Mouse (Mus musculus) adrenal gland, adult 18-20 months (tissue): ENCODE results near the gene Ccrl2. TPM values are rescaled to one million over a fixed set of nuclear protein-coding genes. Genes with fewer than 3 reads are reported as not detected.

Source experiments
- DNase-seq, 2 experiments: peaks; one replicate each; pipeline ENCODE4 v3.0.0; 2021 to 2022; ENCODE audit warnings: low spot score in 2 of 2
- total RNA-seq, 2 experiments: library from RNA; stranded (reverse); gene quantifications; 1 replicate in 1 of 2; 2 replicates in 1 of 2; pipeline ENCODE4 v1.2.3; 2021

The Ccrl2 gene
- total RNA-seq, 2 experiments from 2014 or later, result 9.3 to 10.2 TPM

DNA sequence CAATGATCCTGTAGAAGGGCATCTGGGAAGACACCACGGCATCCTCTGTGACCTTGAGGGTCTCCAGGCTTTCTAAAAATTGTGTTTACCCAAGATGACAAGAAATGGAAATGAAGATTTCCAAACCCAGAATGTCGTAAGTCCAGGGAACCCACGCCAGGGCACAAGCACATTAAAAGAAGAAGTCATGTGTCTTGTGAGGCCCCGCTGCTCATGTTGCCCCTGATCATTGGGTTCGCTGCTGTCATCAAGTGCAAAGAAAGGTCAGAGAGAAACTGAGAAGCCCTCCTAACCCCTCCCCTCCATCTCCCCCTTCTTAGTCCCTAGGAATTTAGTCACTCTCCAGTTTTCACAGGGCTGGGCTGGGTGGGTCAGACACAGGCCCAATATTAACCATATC lies 5.5 kb upstream of the Ccrl2 start:
- DNase-seq, result no peak

DNA sequence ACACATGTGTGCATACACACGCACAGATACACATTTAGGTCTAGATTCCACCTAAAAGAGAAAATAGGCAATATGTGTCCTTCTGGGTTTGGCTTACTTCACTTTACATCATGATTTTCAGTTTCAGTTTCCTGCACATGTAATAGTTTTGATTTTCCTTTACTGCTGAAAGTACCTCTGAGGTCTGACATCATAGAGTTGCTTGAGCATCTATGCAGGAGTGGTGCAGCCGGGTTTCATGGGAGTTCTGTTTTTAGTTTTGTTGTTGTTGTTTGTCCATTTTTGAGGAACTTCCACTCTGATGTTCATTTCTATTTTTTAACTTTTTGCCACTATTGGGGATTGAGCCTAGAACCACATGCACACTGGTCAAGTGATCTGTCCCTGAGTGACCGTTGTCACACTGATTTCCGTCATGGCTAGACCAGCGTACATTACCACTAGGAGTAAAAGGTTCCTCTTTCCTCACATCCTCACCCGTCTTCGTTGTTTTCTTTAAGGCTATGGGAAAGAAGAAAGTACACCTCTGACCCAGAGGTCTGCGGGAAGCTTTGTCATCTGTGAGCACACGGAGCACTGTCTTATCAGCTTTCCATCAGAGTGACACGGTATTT lies 1.7 kb upstream of the Ccrl2 start:
- no peak for DNase-seq

DNA sequence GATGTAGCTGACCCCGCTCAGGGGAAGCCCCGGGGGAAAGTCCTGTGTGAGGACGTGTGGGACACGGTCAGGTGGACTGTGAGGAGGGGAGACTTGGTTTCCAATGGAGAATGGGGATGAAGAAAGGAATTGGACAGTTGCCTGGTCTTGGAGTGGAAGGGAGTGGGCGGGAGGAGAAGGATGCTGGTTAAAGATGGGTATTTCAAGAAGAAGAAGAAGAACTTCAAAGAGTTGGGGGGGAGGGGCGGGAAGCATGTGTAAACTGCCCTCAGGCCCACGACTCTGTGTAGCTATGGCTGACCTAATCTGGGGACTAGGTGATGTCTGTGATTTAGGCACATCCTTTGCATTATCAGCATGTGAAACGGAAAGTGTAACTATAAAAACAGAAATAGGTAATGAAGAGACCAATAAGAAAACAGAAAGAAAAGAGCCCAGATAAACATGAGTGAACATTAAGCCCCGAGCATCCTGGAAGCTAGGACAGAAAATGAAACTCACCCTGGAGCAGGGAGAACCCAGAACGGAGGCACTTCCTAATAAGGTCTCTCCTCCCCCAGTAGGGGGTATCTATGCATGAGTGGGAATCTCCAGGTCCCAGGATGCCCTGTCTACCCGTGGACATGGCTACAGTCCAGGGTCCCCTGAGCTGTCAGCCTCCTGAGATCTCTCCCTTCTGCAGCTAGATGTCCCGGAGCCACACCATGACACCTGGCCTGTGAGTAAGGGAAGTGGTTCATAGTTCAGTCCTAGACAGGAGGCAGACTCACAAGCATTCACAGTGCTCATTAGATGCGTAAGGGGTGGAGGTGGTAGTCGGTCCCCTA lies 438 bp upstream of the Ccrl2 start:
- no peak for DNase-seq

DNA sequence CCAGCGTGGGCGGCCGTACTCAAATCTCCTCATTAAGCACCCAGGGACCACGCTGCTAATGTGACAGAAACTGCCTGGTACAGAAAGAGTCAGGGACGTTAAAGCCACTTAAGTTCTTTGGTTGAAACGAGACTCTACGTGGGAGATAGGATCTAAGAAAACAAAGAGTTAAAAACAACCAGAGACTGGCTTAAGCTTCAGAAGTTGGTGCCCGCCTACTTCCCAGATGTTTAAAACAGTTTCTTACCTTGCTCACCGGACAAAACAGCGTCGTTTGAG lies 861 bp downstream of the Ccrl2 start:
- DNase-seq, result no peak

DNA sequence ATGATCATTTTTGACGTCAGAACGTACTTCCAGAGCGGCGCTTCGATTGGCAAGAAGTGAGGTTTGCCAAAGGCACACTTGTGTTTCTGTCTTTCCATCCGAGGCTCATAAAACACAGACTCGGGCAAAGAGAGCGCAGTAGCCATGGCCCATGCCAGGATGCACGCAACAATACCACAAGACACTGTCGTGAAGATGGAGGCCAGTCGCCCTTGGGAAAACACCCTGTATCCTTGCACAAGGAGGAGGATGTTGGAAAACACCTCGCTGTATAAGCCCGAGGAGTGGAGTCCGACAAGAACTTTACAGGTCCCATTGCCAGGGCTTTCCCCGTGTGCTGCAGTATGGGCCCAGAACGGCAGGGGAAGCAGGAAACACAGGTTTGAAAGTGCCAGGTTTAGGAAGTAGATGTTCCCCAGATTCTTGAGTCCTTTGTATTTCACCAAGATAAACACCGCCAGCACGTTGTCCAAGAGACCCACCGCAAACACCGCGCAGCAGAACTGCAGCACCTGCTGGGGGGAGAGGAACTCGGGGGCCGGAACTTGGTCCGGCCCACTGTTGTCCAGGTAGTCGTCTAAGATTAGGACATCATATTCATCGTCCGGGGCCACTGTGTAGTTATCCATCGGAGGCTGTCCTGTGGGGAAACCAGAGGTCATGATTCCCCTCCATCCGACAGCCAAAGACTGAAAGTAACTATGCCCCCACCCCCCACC lies 1.4 kb downstream of the Ccrl2 start:
- no peak for DNase-seq

DNA sequence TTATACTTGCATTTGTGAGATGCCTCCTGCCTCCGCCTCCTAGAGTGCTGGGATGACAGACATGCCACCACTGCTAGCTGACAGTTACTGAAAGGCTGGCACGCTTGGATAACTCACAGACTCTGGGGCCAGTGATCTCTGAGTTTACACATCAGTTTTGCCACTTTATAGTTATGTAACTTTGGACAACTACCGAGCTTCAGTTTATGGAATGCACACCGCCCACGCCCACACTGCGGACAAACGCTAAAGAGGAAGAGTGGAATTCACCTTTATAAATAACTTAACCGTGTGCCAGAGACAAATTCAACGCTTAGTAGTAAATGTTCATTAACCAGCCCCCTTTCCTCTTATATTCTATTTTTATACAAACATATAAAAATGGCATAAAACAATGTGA lies 2.4 kb downstream of the Ccrl2 start:
- no peak for DNase-seq

DNA sequence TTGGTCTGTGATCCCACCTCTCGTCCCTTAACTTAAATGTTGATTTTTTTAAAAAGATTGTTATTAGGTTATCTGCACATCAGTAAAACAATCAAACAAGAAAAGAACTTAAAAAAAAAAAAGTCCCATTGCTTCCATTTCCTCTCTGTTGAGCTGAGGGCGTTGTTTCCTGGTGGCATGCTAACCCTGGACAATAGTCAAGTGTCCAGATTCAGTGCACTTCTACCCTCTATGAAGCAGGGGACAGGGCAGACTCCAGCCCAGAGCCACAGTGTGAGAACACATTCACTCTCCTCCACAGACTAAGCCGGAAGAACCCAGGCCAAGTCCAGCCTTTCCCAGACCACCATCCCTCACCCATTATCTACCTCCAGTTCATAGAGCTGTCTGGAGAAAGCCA lies 8.9 kb downstream of the Ccrl2 start:
- no peak for DNase-seq

DNA sequence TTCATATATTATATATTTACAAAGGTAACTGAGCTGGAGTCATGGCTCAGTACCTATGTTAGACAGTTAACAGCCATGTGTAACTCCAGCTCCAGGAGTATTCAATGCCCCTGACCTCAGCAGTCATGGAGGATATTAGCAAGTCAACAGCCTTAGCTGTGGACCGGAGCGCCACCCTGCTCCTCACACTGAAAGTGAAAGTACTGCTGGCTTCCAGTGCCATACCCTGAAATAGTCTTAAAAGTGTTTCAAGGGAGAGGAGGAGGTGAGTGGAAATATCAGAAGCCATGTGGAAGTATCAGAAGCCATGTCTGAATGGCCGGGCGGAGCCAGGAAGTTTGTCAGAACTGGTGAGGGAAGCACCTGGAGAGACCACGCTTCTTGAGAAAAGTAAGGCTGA lies 10.1 kb downstream of the Ccrl2 start:
- no peak for DNase-seq

DNA sequence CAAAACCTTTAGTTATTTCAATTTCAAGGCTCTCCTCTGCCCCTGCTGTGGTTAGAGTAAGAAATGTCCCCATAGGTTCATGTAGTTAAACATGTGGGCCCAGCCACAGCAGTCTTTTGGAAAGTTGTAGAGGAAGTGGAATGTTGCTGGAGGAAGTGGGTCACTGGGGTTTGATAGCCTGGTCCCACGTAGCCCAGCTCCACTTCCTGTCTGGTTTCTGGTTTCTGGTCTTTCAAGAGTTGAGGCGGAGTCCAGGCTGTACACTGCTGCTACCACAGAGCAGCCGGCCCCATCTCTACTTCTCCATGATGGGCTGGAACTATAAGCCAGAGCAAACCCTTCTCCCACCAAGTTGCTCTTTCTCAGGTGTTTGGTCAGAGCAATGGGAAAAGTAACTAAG lies 11.1 kb downstream of the Ccrl2 start:
- DNase-seq, result no peak

DNA sequence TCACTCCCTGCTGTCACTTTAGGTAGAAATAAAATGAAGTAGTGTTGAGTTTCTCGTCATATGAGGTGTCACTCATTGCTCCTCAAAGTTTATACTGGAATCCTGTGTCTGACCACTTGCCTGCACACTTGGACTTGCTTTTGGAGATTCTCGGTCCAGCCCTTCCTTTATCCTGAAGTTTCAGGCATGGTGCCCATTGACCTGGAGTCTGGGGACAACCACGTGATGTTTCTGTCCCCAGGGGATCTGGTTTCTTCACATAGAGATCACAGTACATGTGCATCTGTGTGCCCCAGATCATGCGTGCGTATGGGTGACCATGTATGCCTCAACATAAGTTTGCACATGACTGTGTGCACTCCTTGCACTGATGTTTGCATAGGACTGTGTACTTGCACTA lies 15.1 kb downstream of the Ccrl2 start:
- DNase-seq, result no peak

DNA sequence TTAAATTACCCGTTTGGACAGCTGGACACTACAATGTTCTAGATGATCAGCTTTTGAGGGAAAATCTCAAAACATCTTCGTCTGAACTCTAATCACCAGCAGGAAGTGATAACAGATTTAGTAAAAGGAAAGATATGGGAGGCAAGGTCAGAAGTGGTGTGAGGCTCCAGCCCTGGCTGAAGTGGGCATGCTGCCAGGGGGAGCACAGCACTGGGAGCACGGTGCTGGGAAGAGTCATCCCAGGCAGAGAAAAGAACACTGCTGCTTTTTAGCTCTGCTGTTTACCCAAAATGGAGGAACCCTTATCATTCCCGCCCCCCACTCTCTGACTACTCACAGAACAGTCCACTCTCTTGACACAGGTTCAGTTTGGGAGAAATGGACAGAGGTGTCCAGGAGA lies 17.4 kb downstream of the Ccrl2 start:
- DNase-seq, result peak; percentile 29 to 46

DNA sequence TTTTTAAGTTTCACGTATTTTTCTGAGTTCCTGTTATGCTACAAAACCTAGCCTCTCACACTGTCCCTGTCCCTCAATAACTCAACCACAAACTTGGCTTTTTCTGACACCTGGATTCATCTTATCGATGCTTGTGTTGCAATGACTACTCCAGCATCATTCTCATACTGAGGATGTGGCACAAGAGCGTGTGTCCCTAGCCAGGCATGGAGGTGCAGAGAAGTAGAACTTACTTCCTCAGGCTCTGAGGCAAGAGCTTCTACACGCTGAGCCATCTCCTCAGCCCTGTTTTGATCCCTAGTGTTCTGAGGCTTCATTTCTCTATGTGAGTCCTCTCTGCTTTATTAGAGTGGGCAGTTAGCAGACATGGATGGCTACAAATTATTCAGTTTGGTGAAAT lies 23.6 kb downstream of the Ccrl2 start:
- DNase-seq, result no peak

DNA sequence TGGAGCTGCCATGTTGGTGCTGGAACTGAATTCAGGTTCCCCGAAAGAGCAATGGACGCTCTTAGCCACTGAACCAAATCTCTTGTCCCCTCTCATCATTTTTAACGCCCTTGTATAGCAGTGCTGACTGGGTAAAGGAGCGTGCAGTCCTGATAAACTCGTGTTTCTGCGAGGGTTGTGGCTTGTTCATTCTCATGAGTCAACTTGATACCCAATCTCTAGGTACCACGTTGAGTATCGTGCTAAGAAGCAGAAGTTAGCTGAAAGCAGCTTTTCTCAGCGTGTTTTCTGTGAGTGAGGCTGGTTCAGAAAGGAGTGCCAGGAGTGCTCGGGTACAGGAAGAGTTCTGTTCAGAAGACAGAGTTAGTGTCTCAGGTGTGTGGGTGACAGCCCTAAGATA lies 30.5 kb downstream of the Ccrl2 start:
- no peak for DNase-seq

DNA sequence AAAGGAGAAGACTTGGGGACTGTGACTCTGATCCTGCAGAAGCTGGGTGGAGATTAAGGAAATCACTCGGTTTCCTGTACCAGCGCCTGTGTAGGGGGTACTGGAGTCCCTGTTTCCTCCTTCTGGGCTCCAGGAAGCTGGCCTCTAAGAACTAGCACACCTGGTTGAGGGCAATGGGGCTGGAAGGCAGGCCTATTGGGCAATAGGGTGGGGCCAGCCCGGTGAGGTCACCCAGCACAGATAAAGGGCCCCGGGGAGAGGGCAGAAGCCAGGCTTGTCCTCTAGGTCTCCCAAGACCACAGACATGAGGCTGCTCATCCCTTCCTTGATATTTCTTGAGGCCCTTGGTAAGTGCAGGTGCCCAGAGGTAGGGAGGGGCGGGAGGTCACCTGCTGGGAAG lies 38.3 kb downstream of the Ccrl2 start, which contains the start of gene Ltf:
Gene Ltf, plus strand, starts transcription at position 250 of the 400 bp plus-strand sequence.
- DNase-seq, result no peak

DNA sequence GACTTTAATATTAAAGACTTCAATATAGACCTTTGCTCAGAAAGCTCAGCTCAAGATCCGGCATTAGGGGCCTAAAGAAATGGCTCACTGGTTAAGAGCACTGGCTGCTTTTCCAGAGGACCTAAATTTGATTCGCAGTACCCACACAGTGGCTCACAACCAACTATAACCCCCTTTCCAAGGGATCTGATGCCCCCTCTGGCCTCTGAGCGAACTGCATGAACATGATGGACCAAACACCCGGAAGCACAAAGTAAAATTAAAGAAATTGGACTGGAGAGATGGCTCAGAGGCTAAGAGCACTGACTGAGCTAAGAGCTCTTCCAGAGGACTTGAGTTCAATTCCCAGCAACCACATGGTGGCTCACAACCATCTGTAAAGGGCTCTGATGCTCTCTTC lies 41.7 kb downstream of the Ccrl2 start:
- no peak for DNase-seq

DNA sequence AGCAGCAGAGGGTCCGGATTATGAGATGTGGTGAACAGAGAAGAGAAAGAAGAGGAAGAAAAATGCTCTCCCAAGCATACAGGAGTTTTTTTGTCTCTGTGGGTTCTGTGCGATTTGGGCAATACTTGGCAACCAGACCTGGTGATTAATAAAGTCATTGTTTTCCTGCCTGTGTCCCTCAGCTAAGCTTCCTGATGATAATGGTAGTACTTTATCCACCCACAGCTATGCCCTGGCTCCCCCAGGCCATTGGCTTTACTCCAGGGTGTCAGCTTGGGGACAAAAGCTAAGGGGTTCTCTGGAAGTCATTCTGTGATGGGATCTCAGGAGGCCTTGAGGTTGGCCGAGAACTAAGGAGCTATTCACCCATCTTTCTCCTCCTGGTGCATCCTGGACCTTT lies 45.3 kb downstream of the Ccrl2 start:
- no peak for DNase-seq

DNA sequence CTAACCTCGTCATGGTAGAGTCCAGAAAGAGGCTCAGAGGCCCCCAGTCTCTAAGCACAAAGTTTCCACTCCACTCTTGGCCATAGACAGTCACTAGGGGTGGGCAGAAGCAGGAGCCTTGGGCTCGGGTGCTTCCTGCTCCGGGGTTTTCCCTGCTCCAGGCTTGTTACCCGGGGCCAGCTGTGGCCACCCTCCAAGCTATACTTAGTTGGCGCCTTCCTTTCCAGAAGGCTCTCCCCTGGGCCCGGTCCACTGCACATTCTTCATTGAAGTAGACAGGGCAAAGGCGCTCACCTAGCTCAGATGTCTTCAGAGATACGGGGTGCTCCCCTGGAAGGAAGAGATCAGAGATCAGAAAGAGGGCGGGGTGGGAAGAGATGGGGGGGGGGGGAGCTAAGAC lies 45.8 kb downstream of the Ccrl2 start:
- DNase-seq, result no peak

DNA sequence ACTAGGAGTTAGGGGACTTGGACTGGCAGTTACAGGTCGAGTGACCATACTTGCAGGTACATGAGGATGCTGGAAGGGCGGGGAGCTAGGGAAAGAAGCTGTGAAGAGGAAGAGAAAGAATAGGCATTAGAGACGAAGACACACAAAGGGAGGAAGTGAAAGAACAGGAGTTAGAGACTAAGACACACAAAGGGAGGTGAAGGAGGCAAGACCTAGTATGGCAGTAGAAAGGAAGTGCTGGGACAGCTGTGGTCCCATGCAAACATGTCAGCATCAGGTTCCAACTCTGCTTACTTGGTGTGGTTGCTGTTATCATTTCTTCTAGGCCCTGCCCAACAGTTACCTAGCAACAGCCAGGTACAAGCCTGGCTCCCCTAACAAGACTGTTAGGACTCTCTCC lies 47.6 kb downstream of the Ccrl2 start:
- DNase-seq, result no peak

DNA sequence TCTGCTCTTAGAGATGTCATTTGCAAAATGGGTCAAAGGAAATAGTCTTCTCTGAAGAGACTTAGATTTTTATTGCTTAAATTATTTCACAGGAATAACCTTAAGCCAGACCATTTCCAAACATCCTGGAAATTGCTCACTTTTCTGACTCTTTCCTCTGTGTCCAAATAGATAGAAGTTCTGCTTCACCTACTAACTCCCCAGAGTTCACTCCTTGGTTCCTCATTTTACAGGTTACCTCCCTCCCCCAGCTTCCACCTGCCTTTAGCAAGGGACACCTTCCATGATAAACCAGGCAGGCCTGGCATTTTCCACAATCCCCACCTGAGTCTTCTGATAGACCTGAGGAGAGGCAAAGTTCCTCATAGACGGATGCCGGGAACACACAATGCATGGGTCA lies 50.8 kb downstream of the Ccrl2 start:
- DNase-seq, result no peak
